Mouse (Mus musculus) gastrocnemius, adult 2 months (tissue): ENCODE data around the gene Acat3. TPM values are rescaled to one million over a fixed set of nuclear protein-coding genes. Genes with fewer than 3 reads are reported as not detected.

Source experiments
- DNase-seq: peaks from one replicate; pipeline ENCODE4 v3.0.0; 2022
- H3K27ac ChIP-seq: fragments of 200-600 bp; 2 replicates; pipeline ENCODE4 v1.8.1; 2022; ENCODE audit warnings: mild to moderate bottlenecking
- H3K4me3 ChIP-seq: fragments of 200-600 bp; 2 replicates; pipeline ENCODE4 v1.8.1; 2022; ENCODE audit warnings: mild to moderate bottlenecking, moderate library complexity
- CTCF ChIP-seq: fragments of 200-600 bp; IDR thresholded peaks from 2 replicates; pipeline ENCODE4 v1.8.1; 2022; ENCODE audit warnings: antibody characterized with exemption, mild to moderate bottlenecking, moderate library complexity
- intact Hi-C: fragments of 180-260 bp; cut with DNase I; formaldehyde crosslinking; loops from one replicate; pipeline ENCODE4 v1.15.1; 2025
- total RNA-seq, 2 experiments: library from RNA; stranded (reverse); gene quantifications; 2 replicates each; pipeline ENCODE4 v1.2.3; 2021

Acat3 gene
- total RNA-seq, 2 experiments from 2014 or later = not detected

GRCm38 (mm10) chr17:12875734-12876133 is 64.7 kb downstream of the Acat3 start, which contains the start of gene Mrgprh:
TSS of gene Mrgprh (plus strand) at chr17:12876034.
- no peak for TF ChIP-seq CTCF
- no peak within 1 kb of the TSS for H3K4me3 ChIP-seq
- intact Hi-C loops = no loop called here

More at GRCm38 (mm10) chr17:12875734-12876133, 64.7 kb downstream of the Acat3 start, which contains the start of gene Mrgprh:
- H3K27ac ChIP-seq = no peak within 1 kb of the TSS
- no peak for DNase-seq

Other genes with a start within 250 kb of the Acat3 start
- 10 to 100 TPM; 36.9 to 46.7 TPM for gene Igf2r, start 170.9 kb downstream of the Acat3 start, total RNA-seq
- under 1 TPM; 0.23 to 0.25 TPM for gene Mas1, start 72.5 kb downstream of the Acat3 start, total RNA-seq
- 1 to 10 TPM; 4.3 TPM for gene Mrgprh, start 64.6 kb downstream of the Acat3 start, total RNA-seq
- gene Pnldc1, start 30.4 kb downstream of the Acat3 start, total RNA-seq = under 1 TPM in 1 of 2 experiments, not detected in 1; 0.33 TPM
- gene Tcp1, start 24.9 kb downstream of the Acat3 start, total RNA-seq = 100 to 1,000 TPM; 175 to 177 TPM
- 100 to 1,000 TPM in 1 of 2 experiments, 10 to 100 TPM in 1; 86.5 to 135 TPM for gene Mrpl18, start 24.3 kb downstream of the Acat3 start, total RNA-seq
- gene Acat2, start 20.1 kb upstream of the Acat3 start, total RNA-seq = 1 to 10 TPM; 2.6 to 4.9 TPM
- 10 to 100 TPM; 29.1 to 30.0 TPM for gene Wtap, start 53.6 kb upstream of the Acat3 start, total RNA-seq
- gene Sod2, start 66.2 kb upstream of the Acat3 start, total RNA-seq = 100 to 1,000 TPM; 383 to 534 TPM
- not detected for gene Gpr31b, start 111.7 kb upstream of the Acat3 start, total RNA-seq
- under 1 TPM; 0.28 to 0.36 TPM for gene Tcp10b, start 120.5 kb upstream of the Acat3 start, total RNA-seq
- gene Unc93a, start 191.2 kb upstream of the Acat3 start, total RNA-seq = not detected